Mouse (Mus musculus): ENCODE measurements around the gene Timp2. TPM values are rescaled to one million over a fixed set of nuclear protein-coding genes. Genes with fewer than 3 reads are reported as not detected.

Timp2 gene
- total RNA-seq, 4 experiments from 2014 or later: 73.9 to 99.6 (median 87.5) TPM

DNA sequence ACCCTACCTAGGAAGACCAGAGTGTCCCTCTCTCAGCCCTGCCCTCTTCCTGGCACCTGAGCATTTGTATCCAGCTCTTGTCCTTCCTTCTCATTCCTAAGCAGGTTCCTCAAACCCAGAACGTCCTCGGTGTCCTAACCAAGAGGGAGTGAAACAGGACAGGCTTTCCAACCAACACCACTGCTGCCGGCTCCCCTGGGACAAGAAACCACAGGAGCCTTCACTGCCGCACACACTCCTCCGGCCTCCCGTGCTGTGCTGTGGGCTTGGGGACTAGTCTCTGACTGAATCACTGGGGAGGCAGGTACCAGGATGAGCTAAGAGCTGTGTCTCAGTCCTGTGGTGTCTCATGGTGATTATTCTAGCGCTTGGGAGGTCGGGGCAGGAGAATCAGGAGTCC is 14.1 kb upstream of the Timp2 start:
- DNase-seq (ENCODE audit: low spot score): no peak

DNA sequence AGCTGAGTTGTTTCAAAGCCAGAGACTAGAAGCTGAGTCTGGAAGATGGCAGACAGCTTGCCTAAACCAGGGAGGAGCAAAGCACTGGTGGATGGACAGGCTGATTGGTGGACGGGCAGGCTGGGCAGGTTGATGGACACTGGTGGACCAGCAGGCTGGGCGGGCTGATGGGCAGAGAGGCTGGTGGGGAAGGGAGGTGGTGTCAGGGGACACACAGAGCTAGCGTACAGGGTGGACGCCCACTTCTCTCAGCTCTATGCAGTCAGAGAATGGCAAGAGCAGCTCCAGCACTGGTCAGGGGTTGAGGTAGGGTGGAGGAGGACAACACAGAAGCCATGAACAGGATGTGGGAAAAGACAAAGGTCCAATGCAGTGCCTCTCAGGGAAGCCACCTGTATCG is 13.7 kb upstream of the Timp2 start:
- no peak for DNase-seq (ENCODE audit: low spot score)

DNA sequence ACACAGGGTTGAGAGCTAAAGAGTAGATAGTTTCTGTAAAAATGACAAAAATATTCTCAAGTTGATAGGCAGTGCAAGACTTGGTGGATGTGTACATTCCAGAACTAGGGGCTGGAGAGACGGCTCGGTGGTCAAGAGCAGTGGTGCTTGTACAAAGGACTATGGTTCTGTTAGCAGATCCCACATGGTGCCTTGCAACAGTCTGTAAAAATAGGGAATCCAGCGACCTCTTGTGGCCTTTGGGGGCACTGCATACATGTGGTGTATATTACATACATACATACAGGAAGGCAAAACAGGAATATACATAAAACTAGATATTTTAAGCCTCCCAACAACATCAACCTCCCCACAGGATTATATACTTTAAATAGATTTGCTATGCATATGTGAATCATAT is 12.8 kb upstream of the Timp2 start:
- DNase-seq (ENCODE audit: low spot score): no peak

DNA sequence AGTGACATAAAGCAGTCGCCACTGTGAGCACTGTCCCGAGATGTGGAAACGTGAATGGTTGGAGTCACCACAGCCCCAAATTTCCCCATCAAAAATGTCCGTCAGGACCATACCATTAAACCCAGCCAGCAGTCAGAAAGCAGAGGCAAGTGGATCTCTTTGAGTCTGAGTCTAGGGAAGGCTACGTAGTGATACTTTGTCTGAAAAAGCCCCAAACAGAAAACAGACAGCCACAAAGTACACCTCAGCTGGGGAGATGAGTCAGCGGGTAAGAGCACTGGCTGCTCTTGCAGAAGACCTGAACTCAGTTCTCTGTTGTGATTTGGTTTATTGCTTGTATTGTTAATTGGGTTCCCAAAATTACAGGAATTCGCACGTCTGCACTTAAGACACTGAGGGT is 11.0 kb upstream of the Timp2 start:
- no peak for DNase-seq (ENCODE audit: low spot score)

DNA sequence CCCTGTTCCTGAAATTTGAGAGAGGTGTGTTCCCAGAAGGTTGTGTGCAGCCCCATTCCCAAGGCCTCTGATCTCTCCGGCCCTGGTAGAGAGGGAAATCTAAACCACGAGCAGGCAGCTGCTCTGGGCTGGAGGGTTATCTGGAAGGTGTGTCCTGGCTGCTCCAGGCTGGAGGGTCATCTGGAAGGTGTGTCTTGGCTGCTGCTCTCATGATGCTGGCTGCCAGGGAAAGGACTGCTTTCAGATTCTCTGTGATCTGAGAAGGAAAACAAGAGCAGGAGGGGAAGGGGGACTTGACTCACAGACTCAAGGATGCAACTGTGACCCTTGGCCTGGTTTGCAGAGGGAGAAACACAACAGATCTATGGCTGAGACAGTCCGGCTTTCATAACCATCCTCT is 10.6 kb upstream of the Timp2 start:
- DNase-seq (ENCODE audit: low spot score): no peak

DNA sequence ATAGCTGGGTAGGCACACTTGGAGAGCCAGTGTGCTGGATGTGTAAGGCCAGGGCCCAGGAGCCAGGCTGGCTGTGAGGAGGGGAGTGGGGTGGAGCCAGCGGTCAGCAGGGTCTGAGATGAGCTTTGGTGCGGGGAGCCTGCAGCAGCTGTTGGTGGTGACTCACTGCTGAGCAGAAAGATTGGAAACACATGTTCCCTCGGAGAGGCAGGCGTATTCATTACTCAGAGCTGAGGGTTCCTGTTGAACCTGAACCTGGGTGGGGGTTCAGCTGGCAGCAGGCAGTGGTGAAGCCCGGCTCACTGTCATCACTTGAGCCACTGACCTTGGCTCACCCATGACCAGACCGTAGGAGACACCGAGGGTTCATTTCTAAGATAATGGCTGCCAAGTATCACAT is 9.6 kb upstream of the Timp2 start:
- no peak for DNase-seq (ENCODE audit: low spot score)

DNA sequence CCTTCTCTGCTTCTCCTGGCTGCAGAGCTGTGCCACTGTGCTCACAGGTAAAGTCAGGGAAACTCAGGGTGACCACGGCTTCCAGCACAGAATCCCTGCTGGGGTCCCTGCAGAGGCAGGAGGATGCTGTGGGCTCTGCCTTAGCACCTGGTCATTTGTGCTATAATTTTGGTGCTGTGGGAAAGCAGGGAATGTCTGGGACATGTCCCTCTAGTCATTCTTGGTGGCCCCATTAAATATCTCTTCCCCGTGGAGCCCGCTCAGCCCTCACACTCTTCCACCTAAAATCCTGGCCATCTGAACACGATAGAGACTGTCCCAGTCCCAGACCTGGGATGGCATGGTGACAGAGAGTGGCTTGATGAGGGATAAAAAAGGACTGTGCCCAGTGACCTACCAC is 8.5 kb upstream of the Timp2 start:
- no peak for DNase-seq (ENCODE audit: low spot score)

DNA sequence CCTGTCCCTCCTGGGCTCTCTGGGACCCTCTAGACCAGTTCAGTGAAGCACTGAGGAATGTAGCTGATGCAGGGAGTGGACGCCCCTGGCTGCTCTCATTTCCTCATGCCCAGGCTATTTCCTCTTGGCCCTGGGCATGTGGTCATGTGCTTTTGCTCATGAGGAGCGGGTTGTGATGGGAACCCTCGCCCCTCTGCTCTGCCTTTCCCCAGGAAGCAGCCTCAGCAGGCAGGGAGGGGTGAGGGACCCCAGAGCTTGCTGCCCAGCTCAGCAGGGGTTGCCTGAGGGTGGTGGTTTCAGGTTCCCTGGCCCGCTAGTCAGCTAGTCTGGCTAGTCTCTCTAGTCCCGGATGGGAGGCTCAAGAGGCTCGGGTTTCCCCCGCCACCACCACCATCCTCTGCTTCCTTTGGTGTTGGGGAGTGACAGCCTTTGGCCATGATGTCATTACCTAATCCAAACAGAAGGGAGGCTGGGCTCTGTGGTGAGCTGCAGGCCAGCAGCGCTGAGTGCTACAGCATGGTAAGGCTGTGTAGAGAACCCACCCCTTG is 7.5 kb upstream of the Timp2 start:
- peak; percentile 79 for DNase-seq (ENCODE audit: low spot score)

DNA sequence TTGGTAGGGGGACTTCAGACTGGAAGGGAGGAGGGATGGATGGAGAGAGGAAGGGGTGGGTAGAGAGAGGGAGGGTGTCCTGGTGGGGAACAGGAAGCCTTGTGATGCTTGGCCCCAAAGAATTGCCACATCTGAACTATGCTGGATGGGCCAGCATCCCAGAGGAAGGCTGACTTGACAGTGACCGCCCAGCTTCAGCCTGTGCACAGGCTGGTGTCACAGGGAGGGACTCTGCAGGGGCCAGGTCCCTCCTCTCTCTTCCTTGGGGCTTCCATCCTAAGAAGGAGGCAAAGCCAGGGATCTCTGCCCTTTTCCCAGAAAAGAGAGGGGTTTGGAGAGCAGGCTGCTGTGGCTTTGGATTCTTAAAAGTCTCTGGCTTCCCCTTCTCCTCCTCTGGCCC is 7.0 kb upstream of the Timp2 start:
- DNase-seq (ENCODE audit: low spot score): no peak

DNA sequence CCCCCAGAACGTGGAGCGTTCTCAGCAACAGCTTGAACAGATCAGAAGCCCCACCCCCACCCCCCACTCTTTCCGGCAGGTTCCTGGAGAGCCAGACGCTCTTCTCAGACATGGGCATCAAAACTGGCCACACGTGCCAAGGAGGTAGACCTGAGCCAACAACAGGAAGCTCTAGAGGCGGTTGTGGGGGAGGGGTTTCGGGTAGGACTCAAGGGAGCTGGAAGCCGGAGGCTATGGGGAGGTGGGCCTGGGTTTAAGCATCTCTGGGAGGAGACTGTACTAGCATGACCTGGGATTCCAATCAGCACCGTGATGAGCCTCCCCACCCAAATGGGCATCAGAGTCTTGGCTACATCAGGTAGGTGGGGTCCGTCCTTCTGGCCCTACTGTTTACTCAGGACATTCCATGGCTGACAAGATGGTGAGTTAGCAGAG is 5.4 kb upstream of the Timp2 start:
- DNase-seq (ENCODE audit: low spot score): no peak

DNA sequence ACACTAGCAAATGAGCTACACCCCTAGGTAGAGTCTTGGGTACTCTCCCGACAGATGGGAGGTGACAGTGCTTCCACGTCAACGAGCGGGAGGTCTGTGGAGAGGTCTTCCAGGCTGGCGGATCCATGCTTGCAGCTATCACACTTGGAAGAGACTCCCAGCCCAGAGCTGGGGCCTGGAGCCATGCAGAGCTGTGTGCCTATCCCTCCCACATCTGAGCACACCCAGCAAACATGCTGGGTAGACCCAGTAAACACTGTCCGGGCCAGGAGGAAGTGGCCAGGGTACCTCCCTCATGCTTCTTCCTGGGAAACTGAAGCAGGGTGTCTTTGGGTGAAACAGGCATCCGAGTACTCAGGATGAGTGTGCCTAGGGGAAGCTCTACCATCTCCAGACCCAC is 5.0 kb upstream of the Timp2 start:
- no peak for DNase-seq (ENCODE audit: low spot score)

DNA sequence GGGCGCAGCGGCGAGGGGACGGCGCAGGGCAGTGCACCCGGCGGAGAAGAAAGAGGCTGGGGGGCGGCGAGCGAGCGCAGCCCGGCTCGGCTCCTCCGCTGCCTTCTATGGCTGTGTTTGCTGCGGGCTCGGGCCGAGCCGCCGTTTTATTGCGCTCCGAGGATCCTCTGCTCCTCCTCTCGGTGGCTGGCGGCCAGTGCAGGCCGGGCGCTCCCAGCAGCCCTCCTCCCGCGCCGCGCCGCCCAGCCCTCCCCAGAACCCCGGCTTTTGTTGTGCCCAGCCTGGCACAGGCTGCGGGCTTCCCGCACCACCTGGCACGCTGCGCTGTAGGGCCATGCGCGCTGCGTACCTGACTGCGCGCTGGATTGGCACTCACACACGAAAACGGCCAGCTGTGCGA is 335 bp downstream of the Timp2 start:
- DNase-seq (ENCODE audit: low spot score): peak; percentile 71

DNA sequence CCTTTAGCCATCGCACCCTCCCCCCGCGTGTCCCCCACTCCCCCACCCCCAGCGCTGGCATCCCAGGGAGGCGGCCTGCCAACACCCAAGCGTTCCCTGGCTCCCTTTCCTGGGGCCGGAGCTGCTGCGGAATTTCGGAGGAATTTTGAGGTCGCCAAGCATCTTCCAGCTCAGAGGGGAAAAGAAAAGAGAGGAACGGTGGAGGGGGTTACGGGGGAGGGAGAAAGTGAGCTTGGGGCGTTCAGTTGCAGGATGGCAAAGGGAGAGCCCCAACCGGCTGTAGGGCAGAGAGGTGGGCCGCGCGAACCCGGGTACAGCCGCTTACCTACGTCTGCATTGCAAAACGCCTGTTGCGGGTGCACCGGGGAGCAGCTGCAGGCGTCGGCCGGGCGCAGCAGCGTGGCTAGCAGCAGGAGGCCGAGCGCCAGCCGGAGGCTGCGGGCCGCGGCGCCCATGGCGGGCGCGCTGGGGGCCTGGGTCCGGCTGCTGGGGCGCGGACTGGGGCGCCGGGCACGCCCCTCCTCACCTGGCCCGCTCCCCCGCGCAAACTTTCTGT is 826 bp downstream of the Timp2 start:
- no peak for DNase-seq (ENCODE audit: low spot score)

DNA sequence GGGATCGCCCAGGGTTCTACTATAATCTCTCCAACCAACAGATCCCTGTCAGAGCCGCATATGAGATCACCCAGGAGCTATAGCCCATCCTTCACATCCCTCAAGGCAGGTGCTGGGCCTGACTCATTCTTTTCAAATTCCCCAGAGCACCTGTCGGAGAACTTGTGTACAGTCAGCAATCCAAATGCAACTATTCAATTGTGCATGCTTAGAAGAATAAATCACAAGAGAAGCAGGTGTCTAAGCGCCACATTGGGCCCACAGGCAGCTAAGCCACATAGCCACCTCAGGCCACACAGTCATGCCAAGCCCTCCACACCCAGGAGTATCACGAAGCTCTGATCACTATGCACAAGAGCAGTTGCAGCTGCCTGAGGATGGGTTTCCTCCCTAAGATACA is 6.0 kb downstream of the Timp2 start:
- no peak for DNase-seq (ENCODE audit: low spot score)

DNA sequence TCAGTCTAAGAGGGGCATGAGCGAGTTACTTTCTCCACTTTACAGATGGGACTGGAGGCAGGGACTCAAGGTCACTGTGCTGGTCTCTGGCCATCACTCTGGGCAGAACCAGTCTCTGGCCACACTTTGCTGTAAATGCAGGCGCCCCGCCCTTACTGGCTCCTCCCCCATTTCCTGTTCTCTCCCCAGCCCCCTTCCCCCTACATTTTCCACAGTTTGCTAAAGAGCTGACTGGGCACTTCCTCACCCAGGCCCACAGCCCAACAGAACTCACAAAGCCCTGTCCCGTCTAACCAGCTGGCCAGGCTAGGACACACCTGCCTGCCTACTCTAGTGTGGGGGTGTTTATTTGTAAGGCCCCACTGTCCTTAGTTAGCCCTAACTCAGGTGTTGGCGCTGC is 6.7 kb downstream of the Timp2 start:
- DNase-seq (ENCODE audit: low spot score): no peak

DNA sequence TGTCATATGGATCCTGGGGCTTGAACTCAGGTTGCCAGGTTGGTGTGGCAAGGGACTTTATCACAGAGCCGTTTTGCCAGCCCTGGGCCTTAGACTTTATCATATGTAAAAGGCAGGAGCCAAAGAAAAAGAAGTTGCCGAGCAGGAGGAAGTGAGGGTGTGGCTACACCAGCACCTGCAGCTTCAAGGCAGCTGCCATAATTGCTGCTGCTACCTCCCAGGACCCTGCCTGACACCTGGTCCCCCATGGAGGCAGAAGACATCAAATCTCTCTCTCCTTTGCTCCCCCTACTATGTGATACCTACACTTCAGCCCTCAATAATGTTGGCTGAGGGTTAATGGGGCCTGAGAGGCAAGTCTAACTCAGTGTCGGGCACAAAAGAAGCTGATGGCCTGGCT is 7.1 kb downstream of the Timp2 start:
- no peak for DNase-seq (ENCODE audit: low spot score)

DNA sequence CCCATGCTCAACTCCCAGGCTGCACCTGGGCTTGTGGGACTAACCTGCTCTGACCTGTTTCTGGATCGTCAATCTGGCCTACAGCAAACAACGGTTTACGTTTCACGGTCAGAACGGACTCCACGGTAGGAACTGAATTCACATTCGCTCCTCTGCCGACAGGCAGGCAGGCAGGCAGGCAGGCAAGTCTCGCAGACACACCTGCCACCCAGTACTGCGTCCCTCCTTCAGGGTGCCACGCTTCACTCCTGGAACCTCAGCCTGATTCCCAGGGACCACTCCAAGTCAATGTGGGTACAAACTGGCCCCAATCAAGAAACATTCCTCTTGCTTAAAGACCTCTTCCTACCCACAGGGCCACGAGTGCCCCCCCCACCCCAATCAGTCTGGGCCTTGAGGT is 7.6 kb downstream of the Timp2 start:
- no peak for DNase-seq (ENCODE audit: low spot score)

DNA sequence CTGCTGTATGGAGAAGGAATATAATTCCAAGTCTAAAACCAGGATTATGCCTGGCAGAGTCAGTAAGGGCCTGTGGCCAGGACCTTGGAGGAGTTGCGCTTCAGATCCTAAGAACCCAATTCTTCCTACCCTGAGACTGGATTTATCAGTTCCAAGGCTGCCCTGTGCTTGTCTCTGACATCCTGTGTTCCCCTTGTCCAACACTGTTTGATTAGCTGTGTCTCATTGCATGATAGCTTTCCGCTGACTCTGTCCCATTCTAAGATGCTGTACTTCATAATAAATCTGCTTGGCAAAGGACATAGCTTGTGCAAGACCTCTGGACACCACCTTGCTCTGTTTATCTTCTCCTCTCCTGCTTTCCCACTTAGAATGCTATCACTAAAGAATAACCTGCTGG is 8.1 kb downstream of the Timp2 start:
- DNase-seq (ENCODE audit: low spot score): no peak

DNA sequence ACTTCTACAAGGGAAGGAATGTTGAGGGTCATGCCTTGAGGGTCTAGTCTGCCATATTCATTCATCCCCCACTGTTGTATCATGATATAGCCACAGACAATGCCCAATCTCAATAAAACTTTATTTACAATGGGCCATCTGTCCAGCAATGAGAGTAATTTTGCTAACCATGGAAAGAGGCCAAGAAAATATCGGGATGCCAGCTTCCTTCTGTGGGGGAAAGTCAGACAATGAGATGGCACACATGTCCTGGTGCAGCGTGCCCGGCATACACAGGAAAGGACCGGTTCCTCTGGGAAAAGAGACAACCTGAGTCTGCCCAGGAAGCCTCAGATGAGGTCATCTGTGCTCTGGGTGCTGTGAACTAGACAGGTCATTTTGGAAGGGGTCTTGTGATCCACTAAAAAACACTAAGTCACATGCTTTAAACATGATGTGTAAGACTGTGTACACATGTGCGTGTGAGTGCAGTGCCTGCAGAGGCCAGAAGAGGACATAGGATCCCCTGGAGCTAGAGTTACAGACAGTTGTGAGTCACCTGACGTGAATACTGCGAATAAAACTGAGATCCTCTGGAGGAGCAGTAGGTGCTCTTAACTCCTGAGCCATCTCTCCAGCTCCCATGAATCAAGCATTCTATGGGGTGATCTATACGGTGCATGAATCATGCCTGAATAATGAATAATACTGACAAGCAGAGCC is 9.0 kb downstream of the Timp2 start:
- no peak for DNase-seq (ENCODE audit: low spot score)

DNA sequence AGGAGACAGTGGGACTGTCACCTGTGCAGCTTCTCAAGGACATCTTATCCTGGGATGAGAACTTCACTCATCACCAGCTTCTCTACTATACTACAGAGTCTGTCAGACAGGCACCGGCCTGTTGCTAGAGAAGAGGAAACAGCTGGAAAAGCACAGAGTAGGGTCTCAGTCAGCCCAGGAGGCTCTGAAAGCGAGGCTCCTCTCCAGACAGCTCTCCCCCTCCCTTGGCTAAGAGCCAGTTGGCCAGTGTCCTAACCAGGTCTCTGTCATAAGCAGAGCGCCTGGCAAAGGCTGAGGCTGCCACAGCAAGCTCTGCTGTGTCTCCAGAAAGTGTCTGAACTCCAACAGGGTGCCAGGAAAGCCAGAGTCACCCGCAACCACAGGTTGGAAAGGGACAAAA is 9.8 kb downstream of the Timp2 start:
- DNase-seq (ENCODE audit: low spot score): no peak

DNA sequence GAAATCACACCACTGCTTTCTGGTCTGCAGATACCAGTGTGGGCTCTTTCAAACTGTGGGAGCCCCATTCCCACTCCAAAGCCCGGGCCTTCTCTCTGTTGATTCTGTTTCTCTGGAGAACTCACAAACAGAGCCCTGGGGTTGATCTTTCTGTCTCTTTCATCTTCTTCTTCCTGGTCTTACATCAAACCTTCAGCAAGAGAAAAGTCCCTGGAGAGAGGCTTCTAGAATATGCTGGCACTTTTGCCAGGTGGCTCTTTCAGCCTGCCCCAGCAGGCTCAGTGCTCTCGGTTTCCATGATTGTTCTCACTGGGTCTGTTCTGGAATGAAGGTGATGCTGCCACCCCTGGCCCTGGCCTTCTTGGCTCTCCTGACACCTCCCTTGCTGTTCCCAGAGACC is 11.9 kb downstream of the Timp2 start:
- DNase-seq (ENCODE audit: low spot score): no peak

DNA sequence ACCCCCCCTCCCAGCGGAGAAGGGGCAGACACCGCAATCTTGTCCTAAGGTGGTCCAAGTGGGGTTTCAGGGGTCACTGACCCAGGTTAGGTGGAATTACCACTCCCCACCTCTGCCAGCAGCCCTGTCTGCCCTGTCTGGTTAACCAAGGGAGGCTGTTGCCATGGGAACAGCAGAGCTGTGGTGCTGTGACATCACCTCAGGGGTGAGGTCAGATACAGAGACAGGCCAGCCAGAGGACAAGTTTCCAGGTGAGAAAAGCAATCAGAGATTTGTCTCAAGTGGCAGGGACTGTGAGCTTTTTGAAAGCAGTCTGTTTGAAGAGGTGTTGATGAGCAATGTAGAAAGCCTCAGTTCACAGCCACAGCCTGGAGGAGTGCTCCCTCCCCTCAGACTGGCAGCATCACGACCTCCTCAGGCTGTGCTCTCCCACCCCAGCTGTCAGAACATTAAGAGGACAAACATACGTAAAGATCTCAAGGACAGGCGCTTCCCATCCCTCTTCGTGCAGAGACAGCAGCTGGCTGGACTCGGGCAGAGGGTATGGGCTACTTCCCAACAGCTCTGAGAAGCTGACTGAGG is 13.0 kb downstream of the Timp2 start, which contains the start of gene Cep295nl:
TSS of gene Cep295nl (minus strand) at position 101 of the 582 bp plus-strand sequence.
- DNase-seq (ENCODE audit: low spot score): no peak

DNA sequence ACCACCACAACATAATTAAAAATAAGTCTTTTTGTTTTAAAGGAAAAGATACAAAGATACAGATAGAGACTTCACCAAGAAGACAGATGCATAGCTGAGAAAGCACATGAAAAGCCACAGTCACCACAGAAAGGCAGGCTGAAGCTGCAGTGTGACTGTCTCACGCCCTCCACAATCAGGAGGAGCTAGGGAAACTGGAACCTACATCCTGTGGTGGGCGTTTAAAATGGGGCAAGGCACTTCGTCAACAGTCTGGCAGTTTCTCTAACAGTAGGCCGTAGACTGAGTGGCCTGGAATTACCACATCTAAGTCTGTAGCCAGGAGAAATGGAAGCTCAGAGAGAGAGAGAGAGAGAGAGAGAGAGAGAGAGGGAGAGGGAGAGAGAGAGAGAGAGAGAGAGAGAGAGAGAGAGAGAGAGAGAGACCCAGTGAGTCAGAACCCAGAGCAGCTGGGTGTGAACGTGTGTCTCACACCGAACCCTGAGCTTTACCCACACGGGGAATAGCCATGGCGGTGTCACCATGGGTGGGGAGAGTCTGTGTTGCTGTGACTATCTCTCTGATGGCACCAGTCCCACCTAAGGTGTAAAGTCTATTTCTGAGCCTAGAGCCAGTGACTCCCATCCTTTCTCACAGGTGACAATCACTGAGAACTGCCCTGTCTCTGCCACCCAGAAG is 17.9 kb downstream of the Timp2 start:
- DNase-seq (ENCODE audit: low spot score): no peak

All from heart, adult 8-10 months (tissue).